Mouse (Mus musculus) lung, postnatal 25 days (tissue): ENCODE data around the gene Slc35f4.

Experiments used
- DNase-seq: peaks from one replicate; pipeline ENCODE4 v3.0.0; 2022; ENCODE audit warnings: low spot score

Gene Slc35f4

GRCm38 (mm10) chr14:49348164-49348896 is 177.5 kb downstream of the Slc35f4 start:
- DNase-seq, result no peak

- DNase-seq, result no peak
Observed at GRCm38 (mm10) chr14:49345835-49346234, 180.0 kb downstream of the Slc35f4 start.

GRCm38 (mm10) chr14:49337011-49337410 is 188.8 kb downstream of the Slc35f4 start:
- DNase-seq, result no peak

- no peak for DNase-seq
Observed at GRCm38 (mm10) chr14:49333841-49334240, 192.0 kb downstream of the Slc35f4 start.

GRCm38 (mm10) chr14:49316493-49316894 is 209.4 kb downstream of the Slc35f4 start:
- DNase-seq, result no peak

- no peak for DNase-seq
Observed at GRCm38 (mm10) chr14:49313981-49314380, 211.9 kb downstream of the Slc35f4 start.

- no peak for DNase-seq
Observed at GRCm38 (mm10) chr14:49313376-49313775, 212.5 kb downstream of the Slc35f4 start.

- DNase-seq, result no peak
Observed at GRCm38 (mm10) chr14:49311548-49311947, 214.3 kb downstream of the Slc35f4 start.

- no peak for DNase-seq
Observed at GRCm38 (mm10) chr14:49311091-49311492, 214.8 kb downstream of the Slc35f4 start.

- DNase-seq, result no peak
Observed at GRCm38 (mm10) chr14:49309670-49310069, 216.2 kb downstream of the Slc35f4 start.

GRCm38 (mm10) chr14:49308591-49308990 is 217.3 kb downstream of the Slc35f4 start:
- no peak for DNase-seq

- no peak for DNase-seq
Observed at GRCm38 (mm10) chr14:49307842-49308241, 218.0 kb downstream of the Slc35f4 start.

- no peak for DNase-seq
Observed at GRCm38 (mm10) chr14:49305534-49306409, 220.1 kb downstream of the Slc35f4 start.

GRCm38 (mm10) chr14:49302271-49302857 is 223.5 kb downstream of the Slc35f4 start:
- DNase-seq, result no peak

GRCm38 (mm10) chr14:49300981-49301619 is 224.7 kb downstream of the Slc35f4 start:
- no peak for DNase-seq

GRCm38 (mm10) chr14:49300326-49300725 is 225.5 kb downstream of the Slc35f4 start:
- DNase-seq, result no peak

- DNase-seq, result no peak
Observed at GRCm38 (mm10) chr14:49293802-49294449, 231.9 kb downstream of the Slc35f4 start.

- no peak for DNase-seq
Observed at GRCm38 (mm10) chr14:49290029-49290745, 235.7 kb downstream of the Slc35f4 start.

GRCm38 (mm10) chr14:49283784-49284655 is 241.8 kb downstream of the Slc35f4 start:
- no peak for DNase-seq

GRCm38 (mm10) chr14:49278880-49279279 is 247.0 kb downstream of the Slc35f4 start:
- no peak for DNase-seq
